Mouse (Mus musculus) embryonic facial prominence, embryonic 10.5 days (tissue): ENCODE data around the gene Ribc1. TPM values are rescaled to one million over a fixed set of nuclear protein-coding genes. Genes with fewer than 3 reads are reported as not detected.
A peak's percentile ranks its signal among the peaks of the same experiment; 100 is the strongest.

ENCODE experiments used
- DNase-seq: peaks from one replicate; pipeline ENCODE4 v3.0.0-alpha.2; 2017; ENCODE audit warnings: low spot score
- H3K27ac ChIP-seq: fragments of 300-500 bp; sonication (generic); replicated peaks from 2 replicates; pipeline ENCODE4 v1.5.1; 2016; ENCODE audit warnings: mild to moderate bottlenecking
- H3K27me3 ChIP-seq: fragments of 300-500 bp; sonication (generic); replicated peaks from 2 replicates; pipeline ENCODE4 v1.6.1; 2016; ENCODE audit warnings: low read depth, mild to moderate bottlenecking; ENCODE audit not compliant: poor library complexity, severe bottlenecking
- H3K36me3 ChIP-seq: fragments of 300-500 bp; sonication (generic); replicated peaks from 2 replicates; pipeline ENCODE4 v1.6.1; 2016; ENCODE audit warnings: mild to moderate bottlenecking, moderate library complexity
- H3K4me1 ChIP-seq: fragments of 300-500 bp; sonication (generic); 2 replicates; pipeline ENCODE4 v1.6.1; 2016
- H3K4me3 ChIP-seq: fragments of 300-500 bp; sonication (generic); 2 replicates; pipeline ENCODE4 v1.5.1; 2016; ENCODE audit warnings: mild to moderate bottlenecking, moderate library complexity
- H3K9me3 ChIP-seq: fragments of 300-500 bp; sonication (generic); 2 replicates; pipeline ENCODE4 v1.6.1; 2016; ENCODE audit warnings: mild to moderate bottlenecking
- WGBS: fragments of 180-500 bp; shearing (Covaris S2); methylation state at CpG from one replicate; pipeline ENCODE4 v1.1.7; 2016; 5-methylcytosine and 5-hydroxymethylcytosine counted together
- polyA plus RNA-seq: library from polyadenylated mRNA; unstranded; fragments of >200 nt; fragmentation: Nextera tagmentation; extraction: Ambion mirVana; gene quantifications from 2 replicates; pipeline ENCODE4 v1.2.1, GENCODE M21; 2016

The Ribc1 gene
- 5.9 and 6.3 TPM in 2 replicates for polyA plus RNA-seq

GRCm38 (mm10) chrX:152016151-152017145 is at the start of gene Ribc1, which contains the start of gene Smc1a:
Gene Ribc1 (minus strand): TSS chrX:152016295.
Gene Smc1a (plus strand): TSS chrX:152016428.
- DNase-seq: peak; percentile 91
- no peaks in the 10 kb centered on the region for H3K9me3 ChIP-seq
- 13% methylated on average over 64 of the region's 64 CpGs for WGBS
- peak within 1 kb of the TSS; percentile 68 for H3K4me3 ChIP-seq
- H3K27ac ChIP-seq: peak within 1 kb of the TSS; percentile 89
- H3K36me3 ChIP-seq: peaks cover 12% of the 10 kb centered on the region
- peaks cover 95% of the 10 kb centered on the region for H3K27me3 ChIP-seq
- H3K4me1 ChIP-seq: peaks cover 7% of the 10 kb centered on the region; the same call in 1 of the 2 replicates

- Histone ChIP-seq H3K27me3 (peaks cover 93% of the 10 kb centered on the region), H3K4me1 (no peaks in the 10 kb centered on the region), H3K9me3 (no peaks in the 10 kb centered on the region), H3K27ac (no peak overlapping the region), H3K36me3 (peaks cover 39% of the 10 kb centered on the region), H3K4me3 (no peak overlapping the region)
- DNase-seq: no peak
- 77% methylated on average over 2 of the region's 2 CpGs for WGBS
Measured at GRCm38 (mm10) chrX:152065674-152066073, 49.6 kb upstream of the Ribc1 start.

- DNase-seq: no peak
- Histone ChIP-seq H3K9me3 (no peaks in the 10 kb centered on the region), H3K36me3 (peaks cover 63% of the 10 kb centered on the region), H3K4me3 (no peak overlapping the region), H3K27me3 (peaks cover 99% of the 10 kb centered on the region), H3K27ac (no peak overlapping the region), H3K4me1 (no peaks in the 10 kb centered on the region)
- WGBS: 81% methylated on average over 1 of the region's 1 CpGs
Measured at GRCm38 (mm10) chrX:152054094-152054493, 38.0 kb upstream of the Ribc1 start.

GRCm38 (mm10) chrX:152052546-152052945 is 36.5 kb upstream of the Ribc1 start:
- no peak overlapping the region for H3K4me3 ChIP-seq
- peaks cover 99% of the 10 kb centered on the region for H3K27me3 ChIP-seq
- H3K9me3 ChIP-seq: no peaks in the 10 kb centered on the region
- 74% methylated on average over 3 of the region's 3 CpGs for WGBS
- no peak overlapping the region for H3K27ac ChIP-seq
- peaks cover 63% of the 10 kb centered on the region for H3K36me3 ChIP-seq
- no peaks in the 10 kb centered on the region for H3K4me1 ChIP-seq
- DNase-seq: no peak

GRCm38 (mm10) chrX:152047230-152047629 is 31.1 kb upstream of the Ribc1 start:
- H3K36me3 ChIP-seq: peaks cover 73% of the 10 kb centered on the region

GRCm38 (mm10) chrX:152039865-152040264 is 23.8 kb upstream of the Ribc1 start:
- Histone ChIP-seq H3K27me3 (peaks cover 78% of the 10 kb centered on the region), H3K36me3 (peaks cover 76% of the 10 kb centered on the region), H3K4me1 (no peaks in the 10 kb centered on the region), H3K27ac (no peak overlapping the region), H3K4me3 (no peak overlapping the region), H3K9me3 (no peaks in the 10 kb centered on the region)
- no peak for DNase-seq

More at GRCm38 (mm10) chrX:152047230-152047629, 31.1 kb upstream of the Ribc1 start:
- no peaks in the 10 kb centered on the region for H3K4me1 ChIP-seq
- H3K27me3 ChIP-seq: peaks cover 85% of the 10 kb centered on the region
- H3K9me3 ChIP-seq: no peaks in the 10 kb centered on the region
- no peak overlapping the region for H3K4me3 ChIP-seq
- no peak for DNase-seq
- no peak overlapping the region for H3K27ac ChIP-seq

- no peak for DNase-seq
- H3K36me3 ChIP-seq: peaks cover 18% of the 10 kb centered on the region
- WGBS: 85% methylated on average over 2 of the region's 2 CpGs
- peaks cover 7% of the 10 kb centered on the region; the same call in 1 of the 2 replicates for H3K4me1 ChIP-seq
- no peak overlapping the region for H3K27ac ChIP-seq
- no peak overlapping the region for H3K4me3 ChIP-seq
- H3K9me3 ChIP-seq: no peaks in the 10 kb centered on the region
- H3K27me3 ChIP-seq: peaks cover 90% of the 10 kb centered on the region
Measured at GRCm38 (mm10) chrX:152019294-152019693, 3.2 kb upstream of the Ribc1 start.

- peak overlapping the region; percentile 89 for H3K27ac ChIP-seq
- H3K9me3 ChIP-seq: no peaks in the 10 kb centered on the region
- H3K4me1 ChIP-seq: peaks cover 7% of the 10 kb centered on the region; the same call in 1 of the 2 replicates
- peaks cover 90% of the 10 kb centered on the region for H3K27me3 ChIP-seq
- peaks cover 12% of the 10 kb centered on the region for H3K36me3 ChIP-seq
- H3K4me3 ChIP-seq: peak overlapping the region; percentile 68
- WGBS: 24% methylated on average over 14 of the region's 14 CpGs
- no peak for DNase-seq
Measured at GRCm38 (mm10) chrX:152017186-152017585, 1.1 kb upstream of the Ribc1 start.

GRCm38 (mm10) chrX:152015752-152016150 is 344 bp downstream of the Ribc1 start:
- DNase-seq: no peak
- peaks cover 95% of the 10 kb centered on the region for H3K27me3 ChIP-seq
- H3K36me3 ChIP-seq: peaks cover 12% of the 10 kb centered on the region
- peaks cover 7% of the 10 kb centered on the region; the same call in 1 of the 2 replicates for H3K4me1 ChIP-seq
- peak overlapping the region; percentile 89 for H3K27ac ChIP-seq
- peak overlapping the region; percentile 68 for H3K4me3 ChIP-seq
- H3K9me3 ChIP-seq: no peaks in the 10 kb centered on the region
- WGBS: 16% methylated on average over 11 of the region's 11 CpGs

GRCm38 (mm10) chrX:152007863-152008262 is 8.2 kb downstream of the Ribc1 start:
- Histone ChIP-seq H3K4me3 (no peak overlapping the region), H3K4me1 (no peaks in the 10 kb centered on the region), H3K27ac (no peak overlapping the region), H3K27me3 (peaks cover 98% of the 10 kb centered on the region), H3K9me3 (no peaks in the 10 kb centered on the region), H3K36me3 (peaks cover 47% of the 10 kb centered on the region)
- WGBS: 81% methylated on average over 1 of the region's 1 CpGs
- no peak for DNase-seq

- peak overlapping the region; percentile 63 for H3K4me3 ChIP-seq
- WGBS: 81% methylated on average over 2 of the region's 2 CpGs
Measured at GRCm38 (mm10) chrX:152002865-152003264, 13.2 kb downstream of the Ribc1 start.

GRCm38 (mm10) chrX:152001737-152002710 is 14.1 kb downstream of the Ribc1 start, which contains the start of gene Hsd17b10:
Gene Hsd17b10 (plus strand): TSS chrX:152001845.
- 13% methylated on average over 41 of the region's 41 CpGs for WGBS
- peak; percentile 89 for DNase-seq

More at GRCm38 (mm10) chrX:152002865-152003264, 13.2 kb downstream of the Ribc1 start:
- no peaks in the 10 kb centered on the region for H3K9me3 ChIP-seq
- peaks cover 43% of the 10 kb centered on the region for H3K36me3 ChIP-seq
- DNase-seq: no peak
- no peaks in the 10 kb centered on the region for H3K4me1 ChIP-seq
- no peak overlapping the region for H3K27ac ChIP-seq
- peaks cover 100% of the 10 kb centered on the region for H3K27me3 ChIP-seq

More at GRCm38 (mm10) chrX:152001737-152002710, 14.1 kb downstream of the Ribc1 start, which contains the start of gene Hsd17b10:
- Histone ChIP-seq H3K4me3 (peak within 1 kb of the TSS; percentile 63), H3K4me1 (no peaks in the 10 kb centered on the region), H3K27me3 (peaks cover 100% of the 10 kb centered on the region), H3K9me3 (no peaks in the 10 kb centered on the region), H3K36me3 (peaks cover 35% of the 10 kb centered on the region), H3K27ac (peak within 1 kb of the TSS; percentile 78)
